Mouse (Mus musculus) layer of hippocampus, adult 9-11 months (tissue): Measurements from ENCODE around the gene Lmbr1l.

ENCODE experiments used
- DNase-seq: peaks from one replicate; pipeline ENCODE4 v3.0.0; 2022

Lmbr1l gene

DNA sequence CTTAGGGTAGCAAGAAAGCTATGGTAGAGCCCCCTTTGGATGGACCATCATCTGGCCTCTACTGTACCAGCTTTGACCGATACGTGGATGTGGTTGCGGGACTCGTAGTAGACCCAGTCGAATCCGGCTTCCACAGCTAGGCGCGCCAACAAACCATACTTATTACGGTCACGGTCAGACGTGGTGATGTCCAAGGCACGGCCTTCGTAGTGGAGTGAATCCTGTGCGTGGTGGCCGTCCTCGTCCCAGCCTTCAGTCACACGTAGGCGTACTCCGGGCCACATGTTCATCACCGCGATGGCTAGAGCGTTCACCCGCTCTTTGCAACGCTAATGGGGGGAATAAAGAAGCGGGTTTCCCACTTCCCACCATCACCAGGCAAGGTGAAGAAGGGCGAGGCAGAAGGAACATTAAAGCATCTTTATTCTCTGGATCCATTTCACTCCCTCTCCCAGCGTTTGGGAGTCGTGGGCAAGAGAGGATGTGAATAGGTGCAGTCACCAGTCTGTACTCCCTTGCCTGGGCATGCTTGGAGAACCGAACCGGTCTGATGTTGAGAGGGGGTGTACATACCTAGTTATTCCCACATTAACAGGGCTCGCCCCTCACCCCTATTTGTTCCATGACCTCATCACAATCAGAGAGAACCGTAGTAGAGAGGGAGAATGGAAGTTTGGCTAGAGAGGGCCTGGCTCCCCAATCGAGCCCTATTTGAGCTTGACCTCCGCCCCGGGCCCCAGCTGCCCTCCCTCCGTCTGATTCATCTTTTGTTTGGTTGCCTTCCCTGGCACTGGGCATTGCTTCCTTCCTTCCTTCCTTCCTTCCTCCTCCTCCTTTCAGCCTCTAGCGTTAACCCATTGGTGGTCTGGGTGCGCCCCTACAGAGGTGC lies 23.0 kb downstream of the Lmbr1l start:
- no peak for DNase-seq

DNA sequence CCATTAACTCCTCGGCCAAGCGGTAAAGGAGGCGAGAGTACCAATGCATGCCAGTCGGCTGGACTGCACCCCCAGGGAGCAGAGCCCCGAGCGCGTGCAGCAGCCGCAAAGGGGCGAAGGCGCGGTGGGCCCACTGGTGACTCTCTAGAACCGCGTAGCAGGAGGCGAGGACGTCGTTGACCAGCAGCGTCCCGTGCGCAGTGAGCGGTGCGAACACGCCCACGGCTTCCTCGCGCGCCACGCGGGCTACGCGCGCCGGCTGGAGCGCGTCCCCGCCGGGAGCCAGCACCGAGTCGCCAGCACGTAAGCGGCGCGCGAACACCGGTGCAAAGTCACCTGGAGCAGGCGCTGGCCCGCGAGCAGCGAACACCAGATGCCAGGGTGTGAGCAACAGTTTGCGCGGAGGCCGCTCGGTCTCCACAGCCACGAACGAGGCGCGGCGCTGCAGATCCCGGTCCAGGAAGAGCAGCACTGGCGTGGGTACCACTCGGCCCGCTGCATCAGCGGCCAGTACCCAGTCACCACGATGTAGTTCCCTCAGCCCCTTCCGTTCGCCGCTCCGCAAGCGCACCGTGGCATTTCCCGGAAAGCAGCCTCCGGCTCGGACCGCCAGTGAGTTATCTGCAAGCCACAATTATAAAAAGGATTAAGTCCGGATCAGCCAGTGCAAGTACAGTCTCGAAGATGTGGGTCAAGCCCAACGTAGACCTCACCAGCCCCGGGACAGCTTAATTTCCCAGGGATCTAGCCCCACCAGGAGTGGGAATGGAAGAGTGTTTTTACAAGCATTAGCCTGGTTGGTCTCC lies 23.9 kb downstream of the Lmbr1l start, which contains the start of gene Rhebl1:
Gene Rhebl1, minus strand, starts transcription at position 601 of the 806 bp plus-strand sequence.
- DNase-seq = no peak

DNA sequence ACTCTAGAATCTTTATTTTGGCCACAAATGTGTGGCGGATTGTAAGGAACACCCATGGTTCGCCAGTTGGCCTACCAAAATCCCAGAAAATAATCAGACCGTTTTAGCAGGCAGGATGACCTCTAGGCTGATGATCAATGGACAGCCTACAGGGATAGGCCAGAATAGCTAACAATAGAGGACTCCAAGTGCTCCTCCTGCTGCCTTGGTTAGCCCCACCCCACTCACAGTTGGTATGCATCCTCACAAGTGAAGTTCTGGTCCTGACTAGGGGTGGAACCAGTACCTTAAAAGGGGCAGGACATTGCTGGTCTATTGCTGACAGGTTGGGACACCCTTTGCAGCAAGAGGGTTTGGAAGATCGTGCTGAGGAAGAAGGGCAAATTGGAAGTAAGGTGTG lies 25.0 kb downstream of the Lmbr1l start:
- no peak for DNase-seq

DNA sequence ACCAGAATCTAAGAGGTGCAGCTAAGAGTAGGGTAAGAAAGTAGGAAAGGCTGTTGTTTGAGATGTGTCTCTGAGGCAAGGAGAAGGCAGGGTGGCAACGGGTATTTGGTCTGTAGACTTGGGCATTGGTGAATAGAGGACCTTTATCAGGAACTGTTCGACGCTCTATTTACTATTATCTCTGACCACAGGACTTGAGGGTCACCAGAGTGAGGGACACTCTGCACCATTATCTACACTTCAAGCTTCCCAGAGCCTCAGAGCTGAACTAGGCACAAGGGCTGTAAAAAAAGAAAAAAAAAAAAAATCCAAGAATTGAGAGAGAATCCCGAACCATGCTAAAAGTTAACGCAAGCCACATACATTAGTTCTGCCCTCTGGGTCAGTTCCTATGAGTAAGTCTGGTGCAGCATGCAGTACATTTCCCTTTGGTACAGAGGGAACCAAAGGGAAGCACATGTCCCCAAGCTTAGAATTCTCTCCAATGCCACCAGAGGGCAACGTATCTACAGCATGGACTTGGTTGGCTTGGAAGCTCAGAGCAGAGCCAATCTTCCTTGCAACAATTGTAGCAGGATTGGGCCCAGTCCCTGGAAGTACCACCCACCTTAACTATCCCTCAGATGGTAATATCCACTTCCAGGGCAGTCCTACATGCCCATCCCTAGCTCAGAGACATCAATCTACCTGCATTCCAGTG lies 26.0 kb downstream of the Lmbr1l start:
- peak; percentile 81 for DNase-seq

DNA sequence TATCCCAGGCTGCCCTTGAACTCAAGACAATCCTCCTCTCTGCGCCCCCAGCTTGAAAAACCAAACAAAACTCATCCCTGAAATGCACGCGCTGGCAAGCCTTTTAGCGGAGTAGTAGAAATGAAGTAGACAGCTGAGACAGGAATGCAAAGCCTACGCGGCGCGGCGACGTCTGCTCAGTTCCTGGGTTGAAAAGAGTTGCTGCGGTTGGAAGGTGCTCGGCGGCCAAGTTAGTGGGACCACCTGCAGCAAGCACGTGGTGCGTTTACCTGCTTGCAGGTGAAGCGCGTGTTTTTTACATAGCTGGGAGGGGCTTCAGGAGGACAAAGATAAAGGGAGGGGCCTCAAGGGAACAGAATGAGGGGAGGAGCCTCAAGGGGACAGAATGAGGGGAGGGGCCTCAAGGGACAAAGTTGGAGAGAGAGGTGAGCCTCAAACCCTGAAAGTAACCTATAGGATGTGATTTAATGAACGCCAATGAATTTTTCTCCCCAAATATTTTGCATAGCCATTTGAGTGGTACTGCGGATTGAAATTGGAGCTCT lies 26.8 kb downstream of the Lmbr1l start:
- no peak for DNase-seq

DNA sequence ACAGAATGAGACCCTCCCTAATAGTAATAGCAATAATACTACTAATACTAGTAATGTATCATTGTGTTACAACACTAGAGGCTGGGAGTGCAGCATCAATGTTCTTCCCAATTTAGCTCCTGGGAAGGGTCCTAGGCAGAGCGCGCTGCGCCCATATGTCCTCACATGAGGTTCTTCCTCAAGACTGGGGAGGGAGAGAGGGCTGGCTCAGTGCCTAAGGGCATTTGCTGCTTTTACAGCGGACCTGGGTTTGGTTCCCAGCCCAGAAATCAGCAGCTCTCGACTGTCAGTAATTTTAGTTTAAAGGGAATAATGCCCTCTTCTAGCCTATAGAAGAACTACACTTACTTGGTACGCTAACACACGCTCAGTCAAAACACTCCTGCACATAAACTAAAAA lies 30.5 kb downstream of the Lmbr1l start:
- no peak for DNase-seq

DNA sequence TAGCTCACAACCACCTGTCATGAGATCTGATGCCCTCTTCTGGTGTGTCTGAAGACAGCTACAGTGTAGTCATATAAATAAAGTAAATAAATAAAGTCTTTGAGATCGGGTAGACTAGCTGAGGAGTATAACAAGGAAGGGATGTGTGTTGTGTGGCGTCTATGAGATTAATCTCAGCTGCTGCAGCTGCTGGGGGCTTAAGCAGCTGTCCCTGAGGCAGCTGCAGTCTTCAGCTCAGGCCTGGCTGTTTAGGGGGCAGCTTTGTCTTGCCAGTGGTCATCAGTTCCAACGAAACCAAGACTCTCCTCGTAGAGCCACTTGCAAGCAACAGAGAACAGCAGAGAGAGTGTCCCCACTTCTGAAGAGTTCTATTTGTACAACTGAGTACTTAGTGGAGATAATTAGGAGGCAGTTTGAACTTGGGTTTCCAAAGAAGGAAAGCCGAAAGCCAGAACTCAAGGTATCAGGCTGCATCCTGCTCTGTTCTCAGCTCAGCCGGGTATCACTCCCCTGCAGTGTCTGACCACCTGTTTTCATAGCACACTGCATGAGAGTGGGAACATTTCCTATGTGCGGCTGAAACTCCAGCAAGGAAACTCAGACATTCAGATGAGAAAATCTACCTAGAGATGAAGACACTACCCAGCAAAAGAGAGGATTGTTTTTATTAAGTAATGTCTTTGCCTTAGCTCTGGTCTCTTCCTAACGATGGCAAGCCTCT lies 31.2 kb downstream of the Lmbr1l start:
- no peak for DNase-seq

DNA sequence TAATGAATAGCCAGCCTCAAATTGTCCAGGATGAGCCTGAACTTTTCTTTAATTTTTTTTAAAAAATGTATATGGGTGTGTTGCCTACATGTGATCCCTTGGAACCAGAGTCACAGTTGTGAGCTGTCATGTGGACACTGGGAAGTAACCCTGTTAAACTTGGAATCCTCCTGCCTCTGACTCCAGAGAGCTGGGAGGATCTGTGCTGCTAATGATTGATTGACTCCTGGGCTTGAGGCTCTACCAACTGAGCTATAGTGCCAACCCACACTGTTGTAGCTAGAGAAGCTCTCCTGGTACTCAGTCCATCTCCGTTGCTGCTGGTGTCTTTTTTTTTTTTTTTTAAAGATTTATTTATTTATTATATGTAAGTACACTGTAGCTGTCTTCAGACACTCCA lies 33.9 kb downstream of the Lmbr1l start:
- no peak for DNase-seq

DNA sequence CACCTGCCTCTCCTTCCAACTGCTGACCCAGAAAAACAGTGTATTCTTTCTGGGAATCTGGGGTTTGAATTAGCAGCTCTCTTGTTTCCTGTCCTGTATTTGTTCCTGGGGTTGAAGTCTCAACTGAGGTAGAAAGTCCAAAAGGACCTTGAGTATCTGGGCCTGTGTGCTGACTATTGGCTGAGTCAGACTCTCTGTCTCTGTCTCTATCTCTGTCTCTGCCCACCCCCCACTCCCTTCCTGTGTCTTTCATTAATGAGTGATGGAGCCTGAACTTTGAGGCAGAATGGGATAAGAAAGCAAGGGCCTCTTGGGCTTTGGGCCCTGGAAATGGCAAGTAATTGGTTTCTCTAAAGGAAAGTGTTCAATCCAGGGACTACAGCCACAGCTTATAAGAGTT lies 34.4 kb downstream of the Lmbr1l start:
- DNase-seq = no peak

DNA sequence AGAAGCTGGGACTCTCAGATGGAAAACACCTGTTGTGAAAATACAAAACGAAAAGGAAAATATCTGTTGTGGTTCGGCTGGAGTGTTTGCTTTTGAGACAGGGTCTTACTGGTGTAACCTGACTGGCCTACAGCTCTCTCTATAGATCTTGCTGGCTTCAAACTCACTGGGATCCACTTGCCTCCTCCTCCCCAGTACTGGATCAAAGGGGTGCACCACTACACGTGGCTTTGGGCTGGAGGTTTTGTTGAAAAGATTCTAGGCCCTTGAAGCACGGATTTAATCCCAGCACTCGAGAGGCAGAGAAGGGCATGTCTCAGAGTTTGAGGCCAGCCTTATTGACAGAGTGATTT lies 36.4 kb downstream of the Lmbr1l start:
- no peak for DNase-seq

DNA sequence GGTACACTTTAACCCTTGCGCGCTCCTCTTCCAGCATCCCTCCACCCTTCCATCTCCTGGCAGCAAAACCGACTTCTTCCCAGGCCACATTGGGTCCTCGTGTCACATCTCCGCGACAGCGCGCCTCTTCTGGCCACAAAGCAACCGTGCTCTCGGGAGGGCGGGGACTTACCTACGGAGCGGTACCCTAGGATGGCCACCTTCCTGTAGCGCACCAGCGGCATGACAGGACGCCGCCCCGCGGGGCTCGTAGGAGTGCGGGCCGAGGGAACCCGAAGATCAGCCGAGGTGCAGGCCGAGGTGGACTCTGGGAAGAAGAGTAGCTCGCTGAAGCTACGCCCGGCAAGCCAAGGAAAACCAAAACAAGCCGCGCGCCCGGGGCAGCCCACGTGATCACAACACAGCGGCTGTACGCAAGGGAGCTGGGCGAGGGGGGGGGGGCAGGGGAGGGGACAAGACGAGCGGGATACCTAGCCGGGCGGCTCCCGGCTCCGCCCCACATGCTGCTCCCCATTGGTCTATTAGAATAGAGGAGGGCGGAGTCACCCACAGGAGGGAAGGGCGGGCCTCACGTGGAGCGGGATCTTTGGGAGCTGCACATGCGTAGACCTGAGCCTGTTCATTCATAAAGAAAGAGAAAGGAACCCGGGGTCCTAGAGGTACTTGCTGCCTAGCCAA lies 36.9 kb downstream of the Lmbr1l start:
- peak; percentile 96 for DNase-seq

DNA sequence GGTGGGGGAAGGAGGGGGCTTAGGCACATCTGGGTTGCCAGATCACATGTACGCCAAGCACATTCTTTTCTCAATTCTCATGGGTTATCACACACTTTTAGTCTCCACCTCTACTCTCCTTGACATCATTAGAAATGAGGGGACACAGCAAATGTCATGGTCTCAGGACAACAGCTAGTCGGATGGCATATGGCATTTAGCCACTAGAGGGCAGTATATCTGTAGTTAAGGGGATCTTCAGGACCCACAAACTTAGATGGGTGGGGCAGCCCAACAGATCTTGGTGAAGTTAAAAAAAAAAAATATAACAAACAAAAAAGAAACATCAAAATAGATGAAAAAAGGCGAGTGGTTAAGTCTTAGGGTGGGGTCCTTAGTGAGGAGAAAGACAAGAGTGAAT lies 40.7 kb downstream of the Lmbr1l start:
- peak; percentile 65 for DNase-seq

DNA sequence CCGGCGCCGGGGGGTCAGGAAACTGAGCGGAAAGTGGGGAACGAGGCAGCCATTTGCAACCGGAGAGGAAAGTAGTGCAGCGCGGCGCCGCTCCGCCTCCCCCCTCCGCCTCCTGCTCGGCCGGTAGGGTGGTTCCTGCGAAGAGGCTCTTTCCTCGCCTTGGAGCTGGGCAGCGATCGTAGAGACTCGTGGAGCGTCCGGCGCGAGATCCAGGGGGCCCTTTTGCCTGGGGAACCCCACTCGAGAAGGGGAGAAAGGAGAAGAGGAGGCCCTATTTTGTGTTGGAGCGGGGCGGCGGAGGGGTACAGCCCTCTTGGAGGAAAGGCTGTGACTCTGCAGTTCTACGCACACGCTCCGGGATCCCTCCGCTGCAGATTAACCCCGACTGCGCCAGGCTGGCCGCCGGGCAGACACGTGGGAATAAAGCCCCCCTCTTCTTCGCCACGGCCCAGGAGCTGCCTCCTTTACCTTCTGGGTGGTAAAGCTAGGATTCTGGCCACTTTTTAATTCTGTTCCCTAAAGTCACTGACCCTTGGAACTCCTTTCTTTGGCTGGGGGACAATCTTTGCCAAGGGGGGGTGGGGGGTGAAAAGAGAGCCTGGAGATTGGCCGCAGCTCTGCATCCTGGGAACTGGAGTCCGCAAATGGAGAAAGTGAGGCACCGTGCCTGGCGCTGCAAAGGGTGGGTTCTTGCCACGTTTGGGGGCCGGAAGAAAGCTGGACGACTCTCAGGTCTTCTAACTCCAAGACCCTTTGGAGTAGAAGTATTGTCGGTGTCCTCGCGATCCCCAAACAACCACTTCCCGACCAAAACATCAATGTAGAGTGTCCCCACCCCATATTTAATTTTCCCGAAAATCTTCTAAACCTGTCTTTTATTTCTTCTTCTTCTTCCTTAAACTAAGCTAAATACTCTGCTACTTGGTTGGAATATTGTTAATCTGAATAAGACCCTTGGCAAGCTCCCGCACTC lies 45.8 kb downstream of the Lmbr1l start:
- DNase-seq = peak; percentile 93

DNA sequence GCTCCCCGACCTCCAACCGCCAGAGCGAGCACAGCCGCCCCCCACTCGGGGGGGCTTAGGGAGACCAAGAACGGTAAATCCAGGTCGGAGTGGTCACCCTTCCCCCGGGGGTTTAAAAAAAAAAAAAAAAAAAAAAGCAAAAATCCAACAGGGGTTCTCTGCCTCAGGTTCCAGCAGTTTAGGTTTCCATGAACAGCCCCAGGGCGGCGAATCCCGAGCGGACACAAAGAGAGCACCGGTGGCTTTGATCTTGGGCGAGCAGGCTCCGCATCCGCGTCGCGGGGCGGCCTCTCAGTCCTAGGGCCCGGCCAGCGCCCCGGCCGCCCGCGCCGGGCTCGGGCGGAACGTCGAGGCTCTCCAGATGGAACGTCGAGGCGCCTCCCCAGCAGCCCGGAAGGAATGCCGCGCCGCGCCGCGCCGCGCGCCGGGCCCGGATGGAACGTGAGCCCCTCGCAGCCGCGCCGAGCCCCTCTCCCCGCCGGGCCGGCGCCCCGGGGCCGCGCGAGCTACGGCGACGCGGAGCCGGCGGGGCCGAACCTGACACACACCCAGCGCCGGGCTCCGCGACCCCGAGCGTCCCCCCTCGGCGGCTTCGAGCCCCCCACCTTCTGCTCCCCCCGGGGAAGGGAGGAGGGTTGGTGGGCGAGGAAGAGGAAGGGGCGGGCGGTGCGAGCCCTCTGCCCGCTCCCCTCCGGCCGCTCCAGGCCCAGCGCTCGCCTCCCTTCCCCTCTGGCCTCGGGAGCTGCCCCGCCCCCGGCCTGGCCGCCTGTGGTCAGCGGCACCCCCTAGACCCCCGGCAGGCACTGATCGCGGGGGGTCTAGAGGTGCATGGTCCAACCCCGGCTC lies 46.7 kb downstream of the Lmbr1l start, which contains the start of gene Kmt2d:
Gene Kmt2d, minus strand, starts transcription at position 135 of the 846 bp plus-strand sequence.
- no peak for DNase-seq

DNA sequence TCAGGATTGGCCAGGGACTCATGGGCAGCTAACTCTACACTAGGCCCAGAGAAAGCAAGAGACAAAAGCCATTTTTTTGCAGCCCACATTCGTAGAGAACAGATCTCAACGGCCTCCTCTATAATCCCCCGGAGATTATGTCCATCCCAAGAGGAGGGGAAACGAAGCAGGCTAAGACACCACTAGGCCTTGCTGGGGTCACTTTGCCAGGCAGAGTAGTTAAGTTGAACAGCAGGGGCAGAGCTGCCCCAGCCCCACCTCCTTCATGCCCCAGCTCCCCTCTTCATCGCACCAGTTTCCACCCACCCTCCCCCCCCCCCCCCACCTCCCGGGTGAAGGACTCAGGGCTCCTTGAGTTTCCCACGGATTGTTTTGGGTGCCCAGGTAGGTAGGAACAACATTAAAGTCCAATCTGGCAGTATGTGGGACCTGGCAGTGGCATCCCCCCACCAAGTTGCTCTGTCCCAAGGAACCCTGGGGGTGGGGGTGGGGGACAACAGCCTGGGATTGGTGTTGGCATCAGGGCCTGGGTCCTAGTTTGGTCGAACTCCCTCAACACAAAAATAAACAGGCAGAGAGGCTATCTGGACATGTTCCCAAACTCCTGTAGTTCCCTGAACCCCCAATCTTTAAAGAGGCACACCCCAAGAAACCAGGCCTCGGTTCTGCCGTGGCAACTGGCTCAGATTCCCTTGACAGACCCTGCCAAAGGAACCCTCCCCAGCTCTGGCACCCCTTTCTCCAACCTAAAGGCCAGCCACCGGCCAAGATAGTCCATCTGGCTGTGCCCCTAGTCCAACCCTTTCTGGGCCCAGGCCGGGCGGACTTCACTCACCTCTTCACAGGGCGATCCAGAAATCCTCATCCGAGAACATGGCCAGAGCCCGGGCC lies 47.6 kb downstream of the Lmbr1l start:
- DNase-seq = no peak

DNA sequence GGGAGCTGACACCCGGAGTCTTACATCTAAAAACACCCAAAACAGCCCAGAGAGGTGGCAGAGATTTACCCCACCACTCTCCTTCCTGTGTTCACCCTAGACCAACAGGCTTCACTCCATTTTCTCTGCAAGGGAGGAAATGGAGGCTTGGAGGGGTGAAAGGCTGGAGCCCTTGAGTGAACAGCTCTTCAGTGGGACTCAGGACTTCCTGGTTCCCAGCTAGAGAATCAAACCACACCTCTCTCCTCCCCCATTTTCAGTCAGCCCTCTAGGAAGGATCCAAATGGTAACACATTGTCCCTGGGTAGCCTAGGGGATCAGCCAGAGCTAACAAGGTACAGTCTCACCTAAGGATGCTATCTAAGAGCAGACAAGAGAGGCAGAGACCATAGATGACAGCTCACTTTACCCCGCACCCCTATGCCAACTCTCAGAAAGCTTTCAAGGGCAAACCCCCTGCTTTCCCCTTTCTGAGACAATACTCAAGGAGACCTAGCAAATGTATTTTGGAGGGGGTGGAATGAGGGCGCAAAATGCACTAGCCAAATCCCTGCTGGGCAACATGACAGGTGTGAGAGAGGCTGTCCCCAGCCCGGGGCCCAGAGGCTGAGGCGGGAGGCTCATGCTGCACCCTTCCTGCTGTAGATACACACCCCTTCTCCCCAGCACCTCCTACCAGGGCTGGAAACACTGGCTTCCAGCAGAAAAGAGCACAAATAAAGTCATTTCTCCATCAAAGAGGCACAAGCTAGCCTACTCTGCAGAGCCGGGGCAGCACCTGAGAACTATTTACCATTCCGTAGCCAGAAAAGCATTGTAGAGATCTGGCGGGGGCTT lies 48.5 kb downstream of the Lmbr1l start:
- no peak for DNase-seq

DNA sequence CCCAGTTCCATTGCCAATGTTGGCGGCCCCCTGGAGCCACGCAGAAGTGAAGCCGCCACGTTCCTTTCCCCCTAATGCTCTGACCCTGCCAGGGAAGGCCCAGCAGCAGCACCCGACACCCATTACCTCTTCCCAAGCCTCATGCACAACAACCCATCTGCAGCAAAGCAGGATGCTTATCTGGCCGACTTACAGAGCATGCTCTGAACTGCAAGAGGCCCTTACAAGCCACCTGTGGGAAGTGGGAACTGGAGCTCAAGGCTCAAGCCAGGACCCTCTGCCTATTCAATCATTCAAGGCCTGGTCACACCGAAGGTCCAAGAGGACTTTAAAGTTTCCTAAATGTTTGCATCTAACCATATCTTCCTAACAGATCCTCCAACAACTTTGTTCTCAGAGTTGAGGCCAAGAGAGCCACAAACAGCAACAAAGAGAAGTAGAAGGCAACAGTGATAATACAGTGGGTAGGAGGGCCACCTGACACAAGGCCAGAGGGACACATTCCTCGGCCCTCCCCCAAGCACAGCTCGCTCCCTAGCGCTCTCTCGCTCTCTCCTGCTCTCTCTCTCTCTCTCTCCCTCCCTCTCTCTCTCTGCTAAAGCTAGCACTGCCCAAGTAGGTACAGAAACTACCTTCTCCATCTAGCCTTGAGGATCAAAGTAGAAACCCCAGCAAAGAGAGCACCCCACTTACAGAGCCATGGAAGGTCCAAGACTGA lies 49.5 kb downstream of the Lmbr1l start:
- no peak for DNase-seq
